Comparison of ENCODE assay signal across 9 mouse cellular contexts in the genomic region with DNA sequence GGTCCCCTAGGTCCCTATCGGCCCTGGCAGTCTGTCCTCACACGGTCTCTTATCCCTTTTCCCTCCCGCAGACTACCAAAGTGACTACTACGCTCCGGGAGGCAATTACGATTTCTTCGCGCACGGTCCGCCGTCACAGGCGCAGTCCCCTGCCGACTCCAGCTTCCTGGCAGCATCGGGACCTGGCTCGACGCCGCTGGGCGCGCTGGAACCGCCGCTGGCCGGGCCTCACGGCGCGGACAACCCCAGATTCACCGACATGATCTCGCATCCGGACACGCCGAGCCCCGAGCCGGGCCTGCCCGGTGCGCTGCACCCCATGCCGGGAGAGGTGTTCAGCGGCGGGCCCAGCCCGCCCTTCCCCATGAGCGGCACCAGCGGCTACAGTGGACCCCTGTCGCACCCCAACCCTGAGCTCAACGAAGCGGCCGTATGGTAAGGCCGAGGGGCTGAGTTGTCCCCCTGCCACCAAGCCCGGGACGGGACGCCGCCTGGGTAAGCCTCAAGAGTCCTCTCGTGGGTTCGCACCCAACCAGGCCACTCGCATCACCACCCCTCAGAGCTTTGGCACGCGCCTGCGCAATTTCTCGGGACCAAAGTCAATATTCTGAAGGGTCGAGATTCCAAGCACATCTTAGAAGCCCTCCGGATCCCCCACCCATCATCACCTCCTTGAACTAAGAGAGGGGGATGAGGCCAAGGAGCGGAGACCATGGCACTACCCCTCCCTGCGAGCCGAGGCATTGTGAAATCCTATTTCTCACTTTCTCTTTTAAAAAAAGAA. TPM values are rescaled to one million over a fixed set of nuclear protein-coding genes. Genes with fewer than 3 reads are reported as not detected.
DNase-seq lines count a peak whose midpoint lies in the region; ATAC-seq and TF ChIP-seq lines count a peak whose summit lies in the region.
"Had no signal": no experiment of that assay in that cellular context is flagged by ENCODE, and none has a peak within 500 bp of the region (broad histone marks: within the 10 kb centered on the region; RNA-seq: fewer than 3 reads in every experiment).

No protein-coding gene starts in this region.

- DNase-seq in cerebellum, postnatal 10 days = peak; percentile 54 to 58
- DNase-seq in cerebellum, adult 11-12 months = no peak
- no peak for DNase-seq in G1E (ENCODE audit: low spot score)
- DNase-seq in liver, postnatal 0 days = no peak
- DNase-seq in ovary, postnatal 14 days (ENCODE audit: low spot score) = no peak
- no peak for DNase-seq in spleen, postnatal 10 days (ENCODE audit: low spot score in 2 of 2)
- DNase-seq in B cell, adult 2 months = no peak

- peaks cover 12% of the 10 kb centered on the region for H3K9me3 ChIP-seq in G1E (replicated peaks)
- H3K9me3 ChIP-seq in heart, embryonic 16.5 days (replicated peaks; ENCODE audit: control insufficient read depth, low read length) = no peaks in the 10 kb centered on the region
- H3K9me3 ChIP-seq in liver, postnatal 0 days (ENCODE audit: low read length) = no peaks in the 10 kb centered on the region

- H3K27me3 ChIP-seq in G1E (ENCODE audit: insufficient read depth, low read length) = peaks cover 50% of the 10 kb centered on the region
- H3K27me3 ChIP-seq in heart, embryonic 16.5 days (ENCODE audit: control insufficient read depth, insufficient read depth, low read length) = peaks cover 79% of the 10 kb centered on the region
- peaks cover 63% of the 10 kb centered on the region for H3K27me3 ChIP-seq in liver, postnatal 0 days (ENCODE audit: insufficient read depth, low read length)

- no peak for TF ChIP-seq CTCF in G1E (IDR thresholded peaks at IDR 0.05; ENCODE audit: low read depth, low read length)
- no peak for TF ChIP-seq CTCF in liver, postnatal 0 days (IDR thresholded peaks at IDR 0.05; ENCODE audit: low read depth)

- peak overlapping the region; percentile 2; the same call in 1 of the 2 replicates for H3K4me3 ChIP-seq in G1E (ENCODE audit: low read depth, low read length)
- H3K4me3 ChIP-seq in heart, embryonic 16.5 days (ENCODE audit: low read length) = peak overlapping the region; percentile 47
- peak overlapping the region; percentile 33 for H3K4me3 ChIP-seq in liver, postnatal 0 days (ENCODE audit: low read depth, low read length)

- ATAC-seq in G1E (ENCODE audit: extremely low read depth, insufficient number of reproducible peaks, low FRiP score, poor library complexity, severe bottlenecking) = no peak
- no peak for ATAC-seq in heart, embryonic 16.5 days (replicated peaks; ENCODE audit: extremely low read depth, insufficient read depth, low FRiP score)
- ATAC-seq in liver, postnatal 0 days = no peak

- WGBS in heart, embryonic 16.5 days = 2% methylated on average over 61 of the region's 61 CpGs
- WGBS in liver, postnatal 0 days (ENCODE audit: insufficient replicate concordance) = 3% methylated on average over 54 of the region's 61 CpGs

- peak overlapping the region; percentile 64 for H3K4me2 ChIP-seq in heart, embryonic 16.5 days (ENCODE audit: low read depth, low read length)
- H3K4me2 ChIP-seq in liver, postnatal 0 days (ENCODE audit: low read depth, low read length) = peak overlapping the region; percentile 45

- H3K9ac ChIP-seq in heart, embryonic 16.5 days (ENCODE audit: low read length) = no peak overlapping the region
- H3K9ac ChIP-seq in liver, postnatal 0 days (replicated peaks) = no peak overlapping the region

- no peaks in the 10 kb centered on the region for H3K36me3 ChIP-seq in G1E (replicated peaks)
- no peaks in the 10 kb centered on the region for H3K36me3 ChIP-seq in heart, embryonic 16.5 days (ENCODE audit: control insufficient read depth, insufficient read depth)
- no peaks in the 10 kb centered on the region for H3K36me3 ChIP-seq in liver, postnatal 0 days (replicated peaks; ENCODE audit: insufficient read depth, low read length)

- TF ChIP-seq EP300 in liver, postnatal 0 days (IDR thresholded peaks at IDR 0.05; ENCODE audit: low read depth) = no peak

- H3K27ac ChIP-seq in heart, embryonic 16.5 days (ENCODE audit: low read length) = no peak overlapping the region
- H3K27ac ChIP-seq in liver, postnatal 0 days (ENCODE audit: low read depth) = no peak overlapping the region

- H3K4me1 ChIP-seq in G1E (ENCODE audit: insufficient read depth, low read depth, low read length) = no peaks in the 10 kb centered on the region
- H3K4me1 ChIP-seq in heart, embryonic 16.5 days (ENCODE audit: control insufficient read depth, insufficient read depth, low read length) = peaks cover 7% of the 10 kb centered on the region
- H3K4me1 ChIP-seq in liver, postnatal 0 days (ENCODE audit: insufficient read depth) = peaks cover 4% of the 10 kb centered on the region; the same call in 1 of the 2 replicates

RNA-seq across cellular contexts. Expression of a gene that starts 8.6 kb away (rescaled TPM):
- not detected in 2 replicates for total RNA-seq in G1E (2014; fragmentation: Nextera tagmentation)
- 0.05 and 0.06 TPM in 2 replicates for total RNA-seq in G1E (2017)
- polyA plus RNA-seq in G1E (2012) = not detected in 2 replicates
- polyA plus RNA-seq in heart, embryonic 16.5 days (2015; fragmentation: Nextera tagmentation; extraction: Ambion mirVana) = not detected in 2 replicates
- not detected in 2 replicates for polyA plus RNA-seq in liver, postnatal 0 days (2015; fragmentation: Nextera tagmentation; extraction: Ambion mirVana)
- polyA plus RNA-seq: C2C12 had no signal

RNA-seq across cellular contexts. Expression of a gene that starts 32.5 kb away (rescaled TPM):
- total RNA-seq in G1E (2014; fragmentation: Nextera tagmentation) (not detected in 2 replicates), G1E (2017) (0.70 and 1.6 TPM in 2 replicates)
- polyA plus RNA-seq in G1E (2012) = 0.98 and 1.1 TPM in 2 replicates
- polyA plus RNA-seq in heart, embryonic 16.5 days (2015; fragmentation: Nextera tagmentation; extraction: Ambion mirVana) = 18.1 TPM in 2 replicates
- polyA plus RNA-seq in liver, postnatal 0 days (2015; fragmentation: Nextera tagmentation; extraction: Ambion mirVana) = 21.0 and 24.5 TPM in 2 replicates

RNA-seq across cellular contexts. Expression of a gene that starts 36.2 kb away (rescaled TPM):
- not detected in 2 replicates for total RNA-seq in G1E (2014; fragmentation: Nextera tagmentation)
- total RNA-seq in G1E (2017) = not detected in 2 replicates
- polyA plus RNA-seq in G1E (2012) = not detected in 2 replicates
- 0.56 TPM in 1 of 2 replicates, not detected in the other for polyA plus RNA-seq in heart, embryonic 16.5 days (2015; fragmentation: Nextera tagmentation; extraction: Ambion mirVana)
- polyA plus RNA-seq in liver, postnatal 0 days (2015; fragmentation: Nextera tagmentation; extraction: Ambion mirVana) = 32.4 and 32.5 TPM in 2 replicates

Comparison
In these comparisons a context has a peak if more than half of its experiments do, and no peak if none do; other contexts are left out.
1. DNase-seq: peak in cerebellum, postnatal 10 days (2 of 2); none in cerebellum, adult 11-12 months (single experiment), G1E (single experiment), liver, postnatal 0 days (single experiment), ovary, postnatal 14 days (single experiment), spleen, postnatal 10 days (0 of 2) and B cell, adult 2 months (0 of 2).
2. RNA of a gene that starts 36.2 kb away (polyA plus RNA-seq): 32.4 to 32.5 TPM in liver, postnatal 0 days; 0.56 TPM in heart, embryonic 16.5 days and not detected in G1E; every median in the first group is over 10 times any median in the second.
3. Peak in every context shown above with its lines, with median percentiles within 50 percentile points of each other: H3K4me3 ChIP-seq.